Mouse (Mus musculus): Measurements from ENCODE around the gene Eed. TPM values are rescaled to one million over a fixed set of nuclear protein-coding genes. Genes with fewer than 3 reads are reported as not detected.

Eed gene
- polyA plus RNA-seq, 1 experiment from 2014 or later = 61.5 TPM

DNA sequence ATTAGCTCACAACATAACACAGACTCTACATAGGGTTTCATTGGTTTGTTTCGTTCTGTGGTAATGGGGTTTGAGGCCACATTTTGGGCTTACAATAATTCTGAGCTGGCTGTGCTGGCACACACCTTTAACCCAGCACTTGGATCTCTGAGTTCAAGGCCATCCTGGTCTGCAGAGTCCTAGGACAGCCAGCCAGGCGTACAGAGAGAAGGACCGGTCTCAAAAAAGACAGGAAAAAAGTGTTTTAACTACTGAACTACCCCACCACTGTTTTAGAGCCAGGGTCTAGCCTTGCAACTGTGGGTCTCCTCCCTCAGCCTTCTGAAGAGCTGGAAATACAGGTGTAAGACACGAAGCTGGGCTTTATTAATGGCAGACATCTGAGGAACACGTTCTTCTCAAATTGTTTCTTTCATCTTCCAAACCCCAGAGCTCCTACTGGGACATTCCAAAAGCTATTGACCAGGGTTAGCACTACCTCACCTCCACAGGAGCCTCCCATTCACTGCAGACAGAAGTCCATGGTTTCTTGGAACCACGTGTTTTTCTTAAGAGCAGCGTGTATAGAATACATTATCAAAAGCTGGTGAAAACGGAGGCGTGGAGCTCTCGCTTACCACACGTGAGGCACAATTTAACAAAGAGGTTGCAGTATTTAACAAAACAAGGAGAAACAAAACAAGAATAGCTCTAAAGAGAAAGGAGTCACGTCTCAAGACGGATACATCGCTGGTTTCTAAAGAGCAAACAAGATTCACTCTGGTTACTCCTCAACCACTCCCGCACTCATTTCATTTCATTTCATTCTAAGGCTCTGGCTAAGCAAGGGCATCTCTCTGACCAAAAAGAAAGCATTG, 41.1 kb downstream of the Eed start:
- Histone ChIP-seq H3K4me3 (peak overlapping the region; percentile 86), H3K9me3 (replicated peaks) (no peaks in the 10 kb centered on the region), H3K9ac (peak overlapping the region; percentile 79), H3K36me3 (peaks cover 3% of the 10 kb centered on the region), H3K4me2 (peak overlapping the region; percentile 72), H3K27me3 (replicated peaks) (no peaks in the 10 kb centered on the region), H3K4me1 (peaks cover 19% of the 10 kb centered on the region), H3K27ac (no peak overlapping the region)
- WGBS (ENCODE audit: insufficient replicate concordance) = 47% methylated on average over 15 of the region's 15 CpGs
- ATAC-seq = no peak

- H3K27me3 ChIP-seq (replicated peaks) = no peaks in the 10 kb centered on the region
- no peak for ATAC-seq
- H3K9me3 ChIP-seq (replicated peaks) = no peaks in the 10 kb centered on the region
- H3K4me2 ChIP-seq = no peak overlapping the region
- H3K4me3 ChIP-seq = no peak overlapping the region
- peaks cover 30% of the 10 kb centered on the region for H3K36me3 ChIP-seq
- WGBS (ENCODE audit: insufficient replicate concordance) = 88% methylated on average over 15 of the region's 15 CpGs
- no peak overlapping the region for H3K27ac ChIP-seq
- no peaks in the 10 kb centered on the region for H3K4me1 ChIP-seq
- no peak overlapping the region for H3K9ac ChIP-seq
Measured at GRCm38 (mm10) chr7:89923441-89924180, 57.2 kb downstream of the Eed start.

GRCm38 (mm10) chr7:89917776-89918175, 63.0 kb downstream of the Eed start:
- no peak overlapping the region for H3K4me3 ChIP-seq
- no peak overlapping the region for H3K4me2 ChIP-seq
- no peaks in the 10 kb centered on the region for H3K9me3 ChIP-seq (replicated peaks)
- no peak overlapping the region for H3K9ac ChIP-seq
- no peak for ATAC-seq
- WGBS (ENCODE audit: insufficient replicate concordance) = 86% methylated on average over 4 of the region's 4 CpGs
- H3K27ac ChIP-seq = no peak overlapping the region
- no peaks in the 10 kb centered on the region for H3K4me1 ChIP-seq
- H3K36me3 ChIP-seq = peaks cover 31% of the 10 kb centered on the region
- no peaks in the 10 kb centered on the region for H3K27me3 ChIP-seq (replicated peaks)

DNA sequence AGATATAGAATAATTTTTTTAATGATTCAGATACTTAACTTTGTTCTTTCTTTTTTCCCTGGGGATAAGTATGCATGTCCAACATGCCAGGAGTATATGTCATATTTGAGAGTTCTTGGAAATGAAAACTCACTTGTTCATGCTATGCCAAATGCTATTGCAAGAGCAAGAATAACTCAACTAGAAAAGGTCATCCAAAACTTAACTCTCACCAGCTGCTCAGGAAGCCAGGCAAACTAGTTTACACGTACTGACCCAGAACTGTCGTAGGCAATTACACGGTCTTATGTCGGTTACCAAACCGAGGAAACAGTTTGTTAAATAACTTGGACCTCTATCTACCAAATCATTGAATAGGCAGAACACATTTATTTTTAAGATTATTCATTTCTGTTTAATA, 64.1 kb downstream of the Eed start:
- 85% methylated on average over 5 of the region's 5 CpGs for WGBS (ENCODE audit: insufficient replicate concordance)

GRCm38 (mm10) chr7:89913432-89914158, 67.2 kb downstream of the Eed start:
- Histone ChIP-seq H3K4me1 (no peaks in the 10 kb centered on the region), H3K36me3 (peaks cover 17% of the 10 kb centered on the region), H3K4me2 (no peak overlapping the region), H3K27me3 (replicated peaks) (no peaks in the 10 kb centered on the region), H3K9ac (no peak overlapping the region), H3K9me3 (replicated peaks) (no peaks in the 10 kb centered on the region), H3K27ac (no peak overlapping the region), H3K4me3 (no peak overlapping the region)
- ATAC-seq = 0 out of 2 replicates have a peak, but pooled peaks have one; percentile 30
- 70% methylated on average over 3 of the region's 3 CpGs for WGBS (ENCODE audit: insufficient replicate concordance)

More for the DNA sequence above, 64.1 kb downstream of the Eed start:
- Histone ChIP-seq H3K36me3 (peaks cover 31% of the 10 kb centered on the region), H3K27ac (no peak overlapping the region), H3K9ac (no peak overlapping the region), H3K4me1 (no peaks in the 10 kb centered on the region), H3K4me2 (no peak overlapping the region), H3K9me3 (replicated peaks) (no peaks in the 10 kb centered on the region), H3K27me3 (replicated peaks) (no peaks in the 10 kb centered on the region), H3K4me3 (no peak overlapping the region)
- ATAC-seq = no peak

DNA sequence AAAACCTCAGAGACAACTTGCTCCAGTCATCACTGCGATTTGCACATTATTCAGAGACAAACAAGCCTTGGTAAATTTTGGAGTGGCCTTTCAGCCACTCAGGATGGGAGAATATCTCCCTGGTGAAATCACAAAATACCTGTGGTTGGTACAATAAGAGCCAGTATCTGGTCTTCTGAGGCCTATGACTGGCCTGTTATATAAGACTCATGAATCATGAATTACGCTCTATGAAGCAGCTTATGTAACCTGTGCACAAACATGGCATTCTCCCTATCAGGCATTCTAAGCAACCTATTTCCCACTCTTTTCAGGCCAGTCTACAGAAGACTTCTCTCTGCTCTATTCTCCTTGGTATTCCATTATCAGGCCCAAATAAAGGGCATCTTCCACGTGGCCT, 68.4 kb downstream of the Eed start:
- ATAC-seq = no peak
- H3K27me3 ChIP-seq (replicated peaks) = no peaks in the 10 kb centered on the region
- H3K4me1 ChIP-seq = peaks cover under 1% of the 10 kb centered on the region; the same call in 1 of the 2 replicates
- no peaks in the 10 kb centered on the region for H3K9me3 ChIP-seq (replicated peaks)
- H3K4me2 ChIP-seq = no peak overlapping the region
- 67% methylated on average over 3 of the region's 3 CpGs for WGBS (ENCODE audit: insufficient replicate concordance)
- H3K9ac ChIP-seq = no peak overlapping the region
- peaks cover 11% of the 10 kb centered on the region for H3K36me3 ChIP-seq
- H3K27ac ChIP-seq = no peak overlapping the region
- H3K4me3 ChIP-seq = no peak overlapping the region

GRCm38 (mm10) chr7:89909711-89910110, 71.1 kb downstream of the Eed start:
- Histone ChIP-seq H3K27ac (no peak overlapping the region), H3K27me3 (replicated peaks) (no peaks in the 10 kb centered on the region), H3K36me3 (no peaks in the 10 kb centered on the region), H3K9ac (no peak overlapping the region), H3K4me3 (no peak overlapping the region), H3K4me1 (peaks cover 9% of the 10 kb centered on the region), H3K9me3 (replicated peaks) (no peaks in the 10 kb centered on the region), H3K4me2 (no peak overlapping the region)
- WGBS (ENCODE audit: insufficient replicate concordance) = 63% methylated on average over 4 of the region's 4 CpGs
- ATAC-seq = no peak

DNA sequence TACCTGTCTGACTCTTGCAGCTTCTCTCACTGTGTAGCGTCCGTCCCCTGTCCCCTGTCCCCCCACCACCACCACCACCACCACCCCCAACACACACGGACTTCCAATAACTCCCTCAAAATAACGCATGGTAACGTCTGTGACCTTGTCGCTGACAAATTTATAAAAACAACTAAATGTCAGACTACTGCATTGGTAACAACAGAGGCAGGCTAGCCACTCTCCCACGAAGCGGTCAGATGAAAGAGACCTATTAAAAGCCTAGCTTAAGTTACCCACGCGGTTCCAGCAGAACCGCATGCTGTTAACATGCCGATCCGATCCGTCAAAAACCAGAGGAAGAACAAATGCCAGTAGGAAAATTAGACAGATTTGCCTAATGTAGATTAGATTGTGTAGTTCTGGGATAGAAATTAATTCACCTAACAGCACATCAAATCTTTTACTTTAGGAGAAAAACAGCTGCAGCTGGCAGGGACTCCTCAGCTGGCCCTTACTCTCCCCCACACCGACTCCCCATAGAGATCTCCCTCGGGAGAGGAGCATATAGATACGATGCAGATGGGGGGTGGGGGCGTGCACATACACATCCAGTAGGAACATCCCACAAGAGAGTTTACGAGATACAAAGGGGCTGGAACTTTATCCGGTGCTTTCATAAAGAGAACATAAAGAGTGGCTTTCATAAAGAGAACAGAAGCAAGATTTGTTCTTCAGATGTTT, 71.7 kb downstream of the Eed start:
- Histone ChIP-seq H3K27ac (no peak overlapping the region), H3K4me3 (no peak overlapping the region), H3K9ac (no peak overlapping the region), H3K36me3 (no peaks in the 10 kb centered on the region), H3K9me3 (replicated peaks) (no peaks in the 10 kb centered on the region), H3K27me3 (replicated peaks) (no peaks in the 10 kb centered on the region), H3K4me1 (peaks cover 9% of the 10 kb centered on the region), H3K4me2 (no peak overlapping the region)
- 67% methylated on average over 20 of the region's 20 CpGs for WGBS (ENCODE audit: insufficient replicate concordance)
- ATAC-seq = no peak

GRCm38 (mm10) chr7:89908421-89908820, 72.4 kb downstream of the Eed start:
- Histone ChIP-seq H3K36me3 (no peaks in the 10 kb centered on the region), H3K27me3 (replicated peaks) (no peaks in the 10 kb centered on the region), H3K4me1 (peaks cover 9% of the 10 kb centered on the region), H3K4me2 (no peak overlapping the region), H3K9me3 (replicated peaks) (no peaks in the 10 kb centered on the region), H3K27ac (no peak overlapping the region), H3K9ac (no peak overlapping the region), H3K4me3 (no peak overlapping the region)
- whole genome bisulfite sequencing (ENCODE audit: insufficient replicate concordance) = 52% methylated on average over 7 of the region's 7 CpGs
- ATAC-seq = no peak

DNA sequence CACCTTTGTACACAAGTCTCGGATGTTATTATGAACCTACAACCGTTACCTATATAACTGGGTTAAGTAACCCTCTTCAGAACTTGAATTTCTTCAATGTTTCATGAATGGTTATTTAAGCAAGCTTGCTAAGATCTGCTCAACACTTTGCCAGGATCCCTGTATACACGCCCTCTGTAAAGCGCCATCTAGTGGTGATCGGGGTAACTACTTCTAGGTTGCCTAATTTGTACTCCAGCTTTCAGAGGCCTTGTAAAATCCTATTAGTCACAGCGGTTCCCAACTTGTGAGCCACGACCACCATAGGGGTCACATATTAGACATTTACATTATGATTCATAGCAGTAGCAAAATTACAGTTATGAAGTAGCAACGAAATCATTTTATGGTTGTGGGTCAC, 72.8 kb downstream of the Eed start:
- H3K27me3 ChIP-seq (replicated peaks) = no peaks in the 10 kb centered on the region
- H3K4me1 ChIP-seq = peaks cover 9% of the 10 kb centered on the region
- no peak overlapping the region for H3K4me3 ChIP-seq
- H3K9ac ChIP-seq = no peak overlapping the region
- no peaks in the 10 kb centered on the region for H3K36me3 ChIP-seq
- H3K4me2 ChIP-seq = no peak overlapping the region
- no peak for ATAC-seq
- WGBS (ENCODE audit: insufficient replicate concordance) = 16% methylated on average over 8 of the region's 8 CpGs
- H3K9me3 ChIP-seq (replicated peaks) = no peaks in the 10 kb centered on the region
- no peak overlapping the region for H3K27ac ChIP-seq
